Mouse (Mus musculus): ENCODE data around the gene Itgb4. TPM values are rescaled to one million over a fixed set of nuclear protein-coding genes. Genes with fewer than 3 reads are reported as not detected.

Itgb4 gene
- total RNA-seq, 2 experiments from 2014 or later = 3.2 to 4.2 TPM

GRCm38 (mm10) chr11:115964977-115965604 lies 9.4 kb upstream of the Itgb4 start:
- no peak for DNase-seq (ENCODE audit: low spot score in 2 of 2)
- intact Hi-C loops (cut with DNase I) = no loop called here

GRCm38 (mm10) chr11:115968731-115969405 lies 5.6 kb upstream of the Itgb4 start:
- no peak for DNase-seq (ENCODE audit: low spot score in 2 of 2)
- intact Hi-C loops (cut with DNase I) = no loop called here

DNA sequence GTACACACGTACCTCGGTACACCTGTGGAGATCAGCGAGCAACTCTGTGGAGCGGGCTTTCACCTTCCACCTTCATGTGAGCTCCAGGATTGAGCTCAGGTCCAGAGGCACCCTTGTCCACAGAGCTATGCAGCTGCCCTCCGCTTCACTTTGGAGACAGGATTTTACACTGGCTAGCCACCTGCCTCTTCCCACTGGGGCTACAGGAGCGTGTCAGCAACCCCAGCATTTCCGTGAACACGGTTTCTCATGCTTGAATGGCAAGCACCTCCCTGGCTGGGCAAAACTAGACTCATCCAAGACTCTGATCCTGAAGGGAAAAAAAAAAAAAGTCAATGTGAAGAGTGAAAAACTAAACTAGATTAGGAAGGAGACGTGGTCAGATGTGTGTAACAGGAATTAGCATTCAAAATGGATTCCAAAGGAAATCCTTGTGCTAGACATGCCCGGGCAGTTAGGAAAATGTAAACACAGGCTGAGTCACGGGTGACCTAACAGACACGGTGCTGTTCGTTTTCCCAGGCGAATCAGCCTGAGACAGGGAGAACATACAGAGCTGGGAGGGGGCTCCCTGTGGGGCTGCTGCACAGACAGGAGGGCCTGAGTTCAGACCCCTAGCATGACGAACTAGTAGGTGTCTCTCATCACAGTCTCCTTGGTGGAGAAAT lies 4.4 kb upstream of the Itgb4 start:
- DNase-seq (ENCODE audit: low spot score in 2 of 2) = no peak
- intact Hi-C loops (cut with DNase I) = no loop called here

- no peak for DNase-seq (ENCODE audit: low spot score in 2 of 2)
- intact Hi-C loops (cut with DNase I) = no loop called here
Observed at GRCm38 (mm10) chr11:115971016-115971415, 3.5 kb upstream of the Itgb4 start.

- intact Hi-C loops (cut with DNase I) = no loop called here
- no peak for DNase-seq (ENCODE audit: low spot score in 2 of 2)
Observed at GRCm38 (mm10) chr11:115975083-115975420, 543 bp downstream of the Itgb4 start.

GRCm38 (mm10) chr11:115975544-115975943 lies 1.0 kb downstream of the Itgb4 start:
- intact Hi-C loops (cut with DNase I) = no loop called here
- no peak for DNase-seq (ENCODE audit: low spot score in 2 of 2)

DNA sequence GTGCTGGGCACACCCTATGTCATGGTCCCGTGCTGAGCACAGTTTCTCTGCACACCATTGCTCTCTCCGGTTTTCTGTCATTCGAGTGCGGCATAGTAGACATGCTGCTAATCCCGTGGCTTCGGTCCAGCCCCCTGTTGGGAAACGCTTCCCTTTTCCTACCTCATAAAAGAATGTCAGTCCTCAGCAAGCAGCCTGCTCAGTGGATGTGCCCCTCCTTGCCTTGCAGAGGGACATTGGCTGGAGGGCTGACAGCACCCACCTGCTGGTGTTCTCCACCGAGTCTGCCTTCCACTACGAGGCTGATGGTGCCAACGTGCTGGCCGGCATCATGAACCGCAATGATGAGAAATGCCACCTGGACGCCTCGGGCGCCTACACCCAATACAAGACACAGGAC lies 8.0 kb downstream of the Itgb4 start:
- DNase-seq (ENCODE audit: low spot score in 2 of 2) = no peak
- intact Hi-C loops (cut with DNase I) = no loop called here

DNA sequence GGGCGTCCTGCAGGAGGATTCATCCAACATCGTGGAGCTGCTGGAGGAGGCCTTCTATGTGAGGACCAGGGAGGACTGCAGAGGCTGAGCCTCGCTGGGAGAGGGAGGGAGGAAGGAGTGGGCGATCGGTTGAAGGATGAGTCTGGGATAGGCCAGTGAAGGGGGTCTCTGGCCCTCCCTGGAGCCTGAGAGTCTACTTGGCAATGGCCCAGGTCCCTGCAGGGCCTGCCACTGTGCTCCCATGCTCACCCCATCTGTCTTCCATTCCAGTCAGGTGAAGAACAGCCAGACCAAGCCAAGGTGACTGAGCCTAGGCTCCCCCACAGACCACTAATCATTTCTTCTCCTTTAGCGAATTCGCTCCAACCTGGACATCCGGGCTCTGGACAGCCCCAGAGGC lies 8.8 kb downstream of the Itgb4 start:
- intact Hi-C loops (cut with DNase I) = no loop called here

GRCm38 (mm10) chr11:115989686-115990085 lies 15.2 kb downstream of the Itgb4 start:
- intact Hi-C loops (cut with DNase I) = no loop called here
- DNase-seq (ENCODE audit: low spot score in 2 of 2) = no peak

More for the DNA sequence above, 8.8 kb downstream of the Itgb4 start:
- no peak for DNase-seq (ENCODE audit: low spot score in 2 of 2)

DNA sequence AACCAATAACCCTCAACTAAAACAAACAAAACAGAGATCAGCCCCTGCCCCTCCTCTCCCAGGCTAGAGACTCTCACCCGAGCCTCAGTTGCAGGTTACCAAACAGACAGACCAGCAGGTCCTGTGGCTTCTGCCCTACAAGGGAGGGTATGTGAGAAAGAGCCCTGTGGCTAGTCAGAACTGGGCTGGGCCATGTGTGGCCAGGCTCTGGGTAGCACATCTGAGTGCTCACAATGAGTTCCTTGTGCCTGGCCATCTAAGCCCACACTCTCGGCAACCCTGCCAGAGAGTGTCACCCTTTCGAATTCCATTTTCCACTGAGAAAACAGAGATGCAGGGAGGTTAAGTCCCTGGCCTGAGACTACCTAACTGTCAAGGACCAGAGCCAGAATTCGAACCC lies 17.6 kb downstream of the Itgb4 start:
- no peak for DNase-seq (ENCODE audit: low spot score in 2 of 2)
- intact Hi-C loops (cut with DNase I) = no loop called here

DNA sequence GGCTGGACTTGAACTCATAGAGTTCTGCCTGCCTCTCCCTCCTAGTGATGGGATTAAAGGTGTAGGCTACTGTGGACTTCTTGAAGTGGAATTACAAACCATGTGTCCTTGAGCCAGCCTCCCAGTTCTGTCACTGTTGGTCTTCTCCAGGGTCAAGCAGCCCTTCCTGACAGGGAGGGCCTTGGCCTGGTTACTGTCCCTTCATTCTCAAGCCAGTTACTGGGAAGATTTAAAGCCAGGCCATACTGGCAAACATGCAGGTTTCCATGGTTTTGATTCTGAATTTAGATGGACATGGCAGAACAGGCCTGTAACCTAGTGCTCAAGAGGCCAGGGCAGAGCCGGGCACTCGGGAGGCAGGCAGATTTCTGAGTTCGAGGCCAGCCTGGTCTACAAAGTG lies 20.7 kb downstream of the Itgb4 start:
- no peak for DNase-seq (ENCODE audit: low spot score in 2 of 2)
- intact Hi-C loops (cut with DNase I) = no loop called here

DNA sequence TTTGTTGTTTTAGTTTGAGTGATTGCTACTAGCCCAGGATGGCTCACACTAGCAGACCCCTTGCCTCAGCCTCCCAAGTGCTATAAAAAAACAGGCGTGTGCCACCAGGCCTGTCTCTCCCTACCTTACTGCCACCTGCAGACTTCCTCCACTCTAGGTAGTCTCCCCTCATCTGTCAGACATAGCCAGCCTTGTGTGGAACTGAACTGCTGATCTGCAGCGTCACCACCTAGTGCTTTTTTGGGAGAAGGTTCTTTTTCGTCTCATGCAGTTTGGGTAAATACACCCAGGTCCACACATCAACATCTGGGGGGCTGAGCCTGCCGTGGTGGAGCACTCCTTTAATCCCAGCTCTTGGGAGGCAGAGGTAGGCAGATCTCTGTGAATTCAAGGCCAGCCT lies 22.5 kb downstream of the Itgb4 start:
- intact Hi-C loops (cut with DNase I) = no loop called here
- no peak for DNase-seq (ENCODE audit: low spot score in 2 of 2)

GRCm38 (mm10) chr11:115997662-115998061 lies 23.2 kb downstream of the Itgb4 start:
- DNase-seq (ENCODE audit: low spot score in 2 of 2) = no peak
- intact Hi-C loops (cut with DNase I) = no loop called here

DNA sequence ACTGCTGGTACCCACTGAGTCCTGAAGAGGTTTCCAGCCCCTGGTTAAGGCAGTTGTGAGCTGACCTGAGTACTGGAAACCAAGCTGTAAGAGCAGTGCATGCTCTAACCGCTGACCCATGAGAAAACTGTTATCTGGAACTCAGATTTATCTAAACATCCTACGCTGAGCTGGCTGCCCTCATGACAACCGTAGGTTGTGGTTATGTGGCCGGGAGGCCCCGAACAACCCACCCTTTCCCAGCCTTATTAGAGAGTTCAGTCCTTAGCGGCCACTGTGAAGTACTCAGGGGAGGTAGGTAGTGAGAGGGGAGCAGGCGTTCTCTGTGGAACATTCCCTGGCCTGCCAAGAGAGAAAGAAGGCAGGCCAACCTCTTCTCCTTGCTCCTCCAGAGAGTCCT lies 24.5 kb downstream of the Itgb4 start:
- intact Hi-C loops (cut with DNase I) = no loop called here
- DNase-seq (ENCODE audit: low spot score in 2 of 2) = no peak

- peak; percentile 81 to 85 for DNase-seq (ENCODE audit: low spot score in 2 of 2)
- intact Hi-C loops (cut with DNase I) = loop anchor here (2.0 kb wide), 1 partner anchor 61 kb away; no protein-coding TSS in a partner anchor
Observed at GRCm38 (mm10) chr11:115999538-116000143, 25.1 kb downstream of the Itgb4 start.

DNA sequence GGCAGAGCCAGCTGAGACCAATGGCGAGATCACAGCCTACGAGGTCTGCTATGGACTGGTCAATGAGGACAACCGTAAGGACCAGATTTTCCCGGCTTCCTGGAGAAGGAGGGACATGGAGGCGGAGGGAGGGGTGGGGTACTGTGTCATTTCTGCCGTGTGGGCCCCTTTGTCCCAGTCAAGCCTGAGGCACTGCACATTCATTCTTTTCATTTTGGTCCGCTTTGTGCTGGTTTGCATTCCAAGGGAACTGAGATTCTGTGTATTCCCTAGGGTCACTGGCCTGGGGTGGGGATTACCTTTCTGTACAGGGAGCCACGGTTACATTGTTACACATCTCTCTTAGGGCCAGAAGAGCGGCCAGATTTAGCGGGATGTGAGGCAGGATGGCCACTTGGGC lies 26.1 kb downstream of the Itgb4 start:
- intact Hi-C loops (cut with DNase I) = loop anchor here (2.0 kb wide), 1 partner anchor 62 kb away; no protein-coding TSS in a partner anchor

DNA sequence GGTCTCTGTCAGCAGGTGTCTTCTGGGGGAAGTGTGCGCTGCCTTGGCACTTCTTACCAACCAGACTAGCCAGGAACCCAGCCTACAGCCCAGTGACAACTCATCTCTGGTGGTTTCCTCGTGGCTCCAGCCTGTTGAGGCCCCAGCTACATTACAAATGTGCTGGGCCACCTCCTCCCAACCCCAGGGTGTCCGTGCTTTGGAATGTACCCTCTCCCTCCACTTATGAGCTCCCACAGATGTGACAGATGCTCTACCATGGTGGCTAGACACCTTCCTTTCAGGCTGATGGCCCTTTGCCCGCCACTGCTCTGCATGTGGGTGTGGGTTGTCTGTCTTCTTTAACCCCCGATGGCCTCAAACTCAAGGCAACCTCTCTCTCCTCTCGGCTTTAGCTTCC lies 27.2 kb downstream of the Itgb4 start:
- intact Hi-C loops (cut with DNase I) = loop anchor here (2.0 kb wide), 1 partner anchor 63 kb away; no protein-coding TSS in a partner anchor
- DNase-seq (ENCODE audit: low spot score in 2 of 2) = no peak

More for the DNA sequence above, 26.1 kb downstream of the Itgb4 start:
- DNase-seq (ENCODE audit: low spot score in 2 of 2) = no peak

DNA sequence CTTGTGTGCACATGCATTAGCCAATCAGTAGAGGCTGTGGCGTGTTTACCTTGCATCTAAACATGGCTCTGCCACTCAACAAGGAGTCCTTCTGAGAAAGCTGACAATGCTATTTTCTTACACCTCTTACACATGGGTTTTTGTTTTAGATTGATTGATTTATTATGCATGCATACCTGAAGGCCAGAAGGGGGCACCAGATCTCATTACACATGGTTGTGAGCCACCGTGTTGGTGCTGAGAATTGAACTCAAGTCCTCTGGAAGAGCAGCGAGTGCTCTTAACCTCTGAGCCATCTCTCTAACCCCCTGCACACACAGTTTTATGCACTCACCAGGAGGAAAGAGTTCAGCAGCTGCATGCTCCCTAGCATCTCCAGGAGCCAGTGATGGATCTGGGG lies 28.4 kb downstream of the Itgb4 start:
- intact Hi-C loops (cut with DNase I) = no loop called here
- DNase-seq (ENCODE audit: low spot score in 2 of 2) = no peak

- intact Hi-C loops (cut with DNase I) = no loop called here
- no peak for DNase-seq (ENCODE audit: low spot score in 2 of 2)
Observed at GRCm38 (mm10) chr11:116004186-116004823, 29.8 kb downstream of the Itgb4 start.

All from left cerebral cortex, postnatal 14 days (tissue).